Mouse (Mus musculus) olfactory bulb, adult 2 months (tissue): ENCODE results near the gene Arhgap44.

Experiments
- CTCF ChIP-seq: fragments of 200-500 bp; IDR thresholded peaks from 2 replicates; pipeline ENCODE4 v1.5.1; 2012; ENCODE audit warnings: low read depth, mild to moderate bottlenecking, low read length, moderate library complexity; ENCODE audit not compliant: insufficient read depth
- POLR2A ChIP-seq: fragments of 200-500 bp; IDR thresholded peaks from 2 replicates; pipeline ENCODE4 v1.6.1; 2012; ENCODE audit warnings: mild to moderate bottlenecking, low read depth, low read length, moderate library complexity; ENCODE audit not compliant: insufficient read depth

DNA sequence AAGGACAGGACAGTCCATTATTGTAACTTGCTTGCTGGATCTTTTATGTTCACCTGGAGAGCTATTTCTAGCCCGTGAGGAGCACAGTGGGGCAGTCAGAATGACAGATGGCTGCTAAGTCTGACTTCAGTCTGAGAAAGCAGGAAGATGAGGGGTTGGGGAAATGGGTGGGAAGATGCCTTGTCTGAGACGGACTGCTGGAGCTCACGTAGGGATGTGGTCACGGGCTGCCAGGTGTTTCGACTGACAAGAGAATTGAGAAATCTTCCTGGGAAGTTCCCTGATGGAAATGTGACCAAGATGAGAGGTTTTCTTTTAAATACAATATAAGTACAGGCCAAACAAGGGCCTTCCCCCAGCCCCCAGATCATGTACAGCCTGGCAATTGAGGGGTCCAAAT is 108.5 kb downstream of the Arhgap44 start:
- no peak for TF ChIP-seq CTCF
- TF ChIP-seq POLR2A, result no peak
